Mouse (Mus musculus) kidney, postnatal 10 days (tissue): ENCODE results near the gene Kdr.

Experiments
- DNase-seq: peaks from one replicate; pipeline ENCODE4 v3.0.0; 2021; ENCODE audit warnings: mixed read lengths

Gene Kdr

DNA sequence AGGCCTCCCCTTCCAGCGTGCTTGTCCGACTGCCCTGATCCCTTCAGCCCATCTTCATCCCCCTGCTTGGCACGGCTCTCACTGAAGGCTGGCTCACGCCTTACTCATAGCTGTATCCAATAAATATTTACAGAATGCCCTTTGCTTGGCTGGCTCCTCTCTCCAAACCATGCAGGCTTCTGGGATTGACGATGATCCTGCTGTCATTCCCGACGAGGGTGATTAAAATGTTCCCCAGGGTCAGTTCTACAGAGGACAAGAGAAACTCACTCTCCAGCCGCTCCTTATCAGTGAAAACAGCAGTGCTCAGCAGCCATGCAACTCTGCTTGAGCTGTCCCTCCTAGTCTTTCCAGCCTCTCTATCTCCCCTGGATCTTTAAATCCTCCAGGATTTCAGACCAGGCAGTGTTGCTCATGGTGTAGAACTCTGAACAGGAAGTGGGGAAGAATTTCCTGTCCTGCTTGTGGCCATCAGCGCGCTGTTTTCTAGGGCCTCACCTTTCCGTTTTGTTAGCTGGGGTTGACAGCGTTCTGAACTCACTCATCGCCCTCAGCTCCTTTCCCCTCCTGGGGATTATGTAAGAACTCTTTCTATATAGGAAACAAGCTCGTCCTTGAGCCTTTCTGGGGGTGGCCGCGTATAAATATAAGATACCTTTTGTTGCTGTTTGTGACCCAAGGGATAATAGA lies 77.9 kb downstream of the Kdr start:
- peak; percentile 16 for DNase-seq

- no peak for DNase-seq
Observed at GRCm38 (mm10) chr5:75895351-75895750, 82.9 kb downstream of the Kdr start.

GRCm38 (mm10) chr5:75892956-75893471 lies 85.2 kb downstream of the Kdr start:
- DNase-seq, result no peak
